26 mouse cellular contexts compared by ENCODE assay signal in genomic region chr11:83335826-83336225, GRCm38 (mm10). TPM values are rescaled to one million over a fixed set of nuclear protein-coding genes. Genes with fewer than 3 reads are reported as not detected.
DNase-seq lines count a peak whose midpoint lies in the region; ATAC-seq lines count a peak whose summit lies in the region.
"Had no signal": no experiment of that assay in that cellular context is flagged by ENCODE, and none has a peak within 500 bp of the region (broad histone marks: within the 10 kb centered on the region; RNA-seq: fewer than 3 reads in every experiment).

No protein-coding gene starts in this region.

- no peaks in the 10 kb centered on the region for H3K9me3 ChIP-seq in midbrain, embryonic 11.5 days (ENCODE audit: control insufficient read depth, low read length)
- no peaks in the 10 kb centered on the region for H3K9me3 ChIP-seq in midbrain, embryonic 10.5 days (replicated peaks)
- H3K9me3 ChIP-seq: embryonic facial prominence, embryonic 13.5 days; forebrain, embryonic 12.5 days; heart, embryonic 13.5 days; hindbrain, embryonic 12.5 days had no signal

- peaks cover 12% of the 10 kb centered on the region; the same call in 1 of the 2 replicates for H3K36me3 ChIP-seq in midbrain, embryonic 11.5 days (ENCODE audit: control insufficient read depth, insufficient read depth, low read length)
- H3K36me3 ChIP-seq in midbrain, embryonic 10.5 days, result peaks cover 87% of the 10 kb centered on the region

- no peak for ATAC-seq in midbrain, embryonic 11.5 days (ENCODE audit: low FRiP score)
- ATAC-seq: CD4-positive, CD25-positive, alpha-beta regulatory T cell, adult 4 months; intestine, postnatal 0 days had no signal

- H3K9ac ChIP-seq in midbrain, embryonic 11.5 days (ENCODE audit: low read length), result no peak overlapping the region
- H3K9ac ChIP-seq: embryonic facial prominence, embryonic 13.5 days; forebrain, embryonic 12.5 days; heart, embryonic 13.5 days; hindbrain, embryonic 12.5 days had no signal

- H3K27me3 ChIP-seq in midbrain, embryonic 11.5 days (ENCODE audit: control insufficient read depth, insufficient read depth, low read length), result no peaks in the 10 kb centered on the region
- no peaks in the 10 kb centered on the region for H3K27me3 ChIP-seq in midbrain, embryonic 10.5 days (ENCODE audit: low read depth, poor library complexity, severe bottlenecking)
- H3K27me3 ChIP-seq: embryonic facial prominence, embryonic 13.5 days; forebrain, embryonic 12.5 days; heart, embryonic 13.5 days; hindbrain, embryonic 12.5 days had no signal

- H3K4me1 ChIP-seq in midbrain, embryonic 11.5 days (ENCODE audit: control insufficient read depth, insufficient read depth, low read length), result no peaks in the 10 kb centered on the region
- H3K4me1 ChIP-seq in midbrain, embryonic 10.5 days, result no peaks in the 10 kb centered on the region
- H3K4me1 ChIP-seq: embryonic facial prominence, embryonic 13.5 days; forebrain, embryonic 12.5 days; heart, embryonic 13.5 days; hindbrain, embryonic 12.5 days had no signal

- peak; percentile 11 for DNase-seq in layer of hippocampus, adult 11-12 months (ENCODE audit: low spot score)
- no peak for DNase-seq in layer of hippocampus, postnatal 25 days (ENCODE audit: extremely low spot score in 1 of 2, low spot score in 1 of 2)
- peak; percentile 54 for DNase-seq in midbrain, embryonic 11.5 days (ENCODE audit: low spot score, missing footprints)
- DNase-seq in midbrain, embryonic 10.5 days (ENCODE audit: low spot score), result no peak
- DNase-seq in layer of hippocampus, adult 8-10 months (ENCODE audit: low spot score in 2 of 2), result peak; percentile 24 to 29
- DNase-seq in right cerebral cortex, postnatal 36 days (ENCODE audit: low spot score in 2 of 2), result peak; percentile 36 to 60
- DNase-seq in spleen, adult 12 weeks (ENCODE audit: low spot score), result no peak
- DNase-seq: adrenal gland, postnatal 14 days; cerebellum, adult 8-10 months; cerebellum, postnatal 36 days; embryo, embryonic 11 days; gastrocnemius, postnatal 25 days; heart, adult 2 months; heart, postnatal 14 days; kidney, postnatal 36 days; lung, postnatal 4 days had no signal

- WGBS in midbrain, embryonic 11.5 days, result 91% methylated on average over 7 of the region's 7 CpGs
- WGBS in midbrain, embryonic 10.5 days, result 92% methylated on average over 7 of the region's 7 CpGs

- no peak overlapping the region for H3K4me3 ChIP-seq in midbrain, embryonic 11.5 days (ENCODE audit: low read depth, low read length)
- H3K4me3 ChIP-seq in midbrain, embryonic 10.5 days, result no peak overlapping the region
- H3K4me3 ChIP-seq: embryonic facial prominence, embryonic 13.5 days; erythroblast, embryonic 14.5 days; forebrain, embryonic 12.5 days; heart, adult 2 months; heart, embryonic 13.5 days; hindbrain, embryonic 12.5 days had no signal

- no peak overlapping the region for H3K4me2 ChIP-seq in midbrain, embryonic 11.5 days
- H3K4me2 ChIP-seq: embryonic facial prominence, embryonic 13.5 days; forebrain, embryonic 12.5 days; heart, embryonic 13.5 days; hindbrain, embryonic 12.5 days had no signal

- H3K27ac ChIP-seq in midbrain, embryonic 11.5 days (ENCODE audit: low read depth, low read length), result no peak overlapping the region
- no peak overlapping the region for H3K27ac ChIP-seq in midbrain, embryonic 10.5 days (replicated peaks)
- H3K27ac ChIP-seq: embryonic facial prominence, embryonic 13.5 days; forebrain, embryonic 12.5 days; heart, adult 2 months; heart, embryonic 13.5 days; hindbrain, embryonic 12.5 days had no signal

RNA-seq across cellular contexts. Expression of gene Pex12, which starts 33.4 kb away (rescaled TPM):
- 10 to 100 TPM; 11.3 to 18.1 TPM for total RNA-seq in layer of hippocampus, postnatal 25 days (2021)
- polyA plus RNA-seq in midbrain, embryonic 11.5 days (2014; fragmentation: Nextera tagmentation; extraction: Ambion mirVana), result 20.1 and 20.8 TPM in 2 replicates
- 17.0 and 18.0 TPM in 2 replicates for polyA plus RNA-seq in midbrain, embryonic 10.5 days (2016; fragmentation: Nextera tagmentation; extraction: Ambion mirVana)
- 10 to 100 TPM in 2 of 4 experiments, 1 to 10 TPM in 2; 8.8 to 15.2 (median 12.2) TPM for total RNA-seq in layer of hippocampus, adult 8-10 months (2022)

RNA-seq across cellular contexts. Expression of gene Ap2b1, which starts 37.0 kb away (rescaled TPM):
- 100 to 1,000 TPM; 370 TPM for total RNA-seq in layer of hippocampus, postnatal 25 days (2021)
- 121 and 130 TPM in 2 replicates for polyA plus RNA-seq in midbrain, embryonic 11.5 days (2014; fragmentation: Nextera tagmentation; extraction: Ambion mirVana)
- polyA plus RNA-seq in midbrain, embryonic 10.5 days (2016; fragmentation: Nextera tagmentation; extraction: Ambion mirVana), result 73.5 and 89.6 TPM in 2 replicates
- 100 to 1,000 TPM; 281 to 326 (median 296) TPM for total RNA-seq in layer of hippocampus, adult 8-10 months (2022)

RNA-seq across cellular contexts. Expression of gene Slfn14, which starts 49.3 kb away (rescaled TPM):
- not detected for total RNA-seq in layer of hippocampus, postnatal 25 days (2021)
- polyA plus RNA-seq in midbrain, embryonic 11.5 days (2014; fragmentation: Nextera tagmentation; extraction: Ambion mirVana), result 0.79 and 0.88 TPM in 2 replicates
- 0.12 and 0.21 TPM in 2 replicates for polyA plus RNA-seq in midbrain, embryonic 10.5 days (2016; fragmentation: Nextera tagmentation; extraction: Ambion mirVana)
- total RNA-seq in layer of hippocampus, adult 8-10 months (2022), result under 1 TPM in 1 of 4 experiments, not detected in 3; 0.09 TPM
- total RNA-seq: gastrocnemius, postnatal 25 days; liver, adult 2 months; midbrain, postnatal 0 days had no signal
- polyA plus RNA-seq: CD4-positive, CD25-positive, alpha-beta regulatory T cell, adult 4 months; heart, adult 2 months; intestine, postnatal 0 days; liver, adult 2 months; midbrain, postnatal 0 days; urinary bladder, adult 2 months had no signal

Comparison
In these comparisons a context has a peak if more than half of its experiments do, and no peak if none do; other contexts are left out.
1. DNase-seq: peak in layer of hippocampus, adult 11-12 months (single experiment), midbrain, embryonic 11.5 days (single experiment), layer of hippocampus, adult 8-10 months (2 of 2) and right cerebral cortex, postnatal 36 days (2 of 2); none in layer of hippocampus, postnatal 25 days (0 of 2), midbrain, embryonic 10.5 days (single experiment) and spleen, adult 12 weeks (single experiment).